Mouse (Mus musculus): ENCODE measurements around the gene Tcf15.

Tcf15 gene

DNA sequence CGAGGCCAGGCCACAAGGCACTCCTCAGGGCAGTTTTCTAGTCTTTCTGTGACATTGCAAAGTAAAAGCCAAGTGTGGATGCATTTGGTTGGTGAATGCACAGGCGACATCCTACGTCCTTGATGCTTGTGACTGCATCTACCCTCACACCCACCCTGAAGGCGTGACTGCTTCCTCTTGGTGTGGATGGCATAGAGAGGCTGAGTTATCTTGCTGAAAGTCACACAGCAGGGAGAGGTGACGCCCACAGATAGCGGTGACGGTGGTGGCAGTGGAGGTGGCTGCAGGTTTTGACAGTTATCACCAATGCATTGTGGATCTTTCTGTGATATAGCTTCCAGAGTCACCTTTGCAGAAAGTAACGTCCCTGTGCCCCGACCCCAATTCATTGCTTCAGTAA is 20.5 kb upstream of the Tcf15 start:
- no peak for DNase-seq (ENCODE audit: low spot score)

DNA sequence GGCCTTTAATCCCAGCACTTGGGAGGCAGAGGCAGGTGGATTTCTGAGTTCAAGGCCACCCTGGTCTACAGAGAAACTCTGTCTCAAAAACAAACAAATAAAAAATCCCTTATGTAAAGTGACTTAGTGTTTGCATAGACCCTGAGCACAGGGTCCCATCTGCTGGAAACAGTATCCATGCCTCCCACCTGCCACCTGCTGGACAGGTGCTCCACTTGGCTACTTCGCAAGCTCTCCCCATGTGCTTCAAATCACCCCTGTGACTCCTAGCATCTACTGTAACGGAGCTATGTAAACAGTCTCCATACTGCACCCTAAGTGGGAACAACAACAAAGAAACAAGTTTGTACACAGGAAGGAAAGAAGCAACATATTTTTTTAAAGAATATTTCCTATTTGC is 14.8 kb upstream of the Tcf15 start:
- DNase-seq (ENCODE audit: low spot score) = peak; percentile 44

DNA sequence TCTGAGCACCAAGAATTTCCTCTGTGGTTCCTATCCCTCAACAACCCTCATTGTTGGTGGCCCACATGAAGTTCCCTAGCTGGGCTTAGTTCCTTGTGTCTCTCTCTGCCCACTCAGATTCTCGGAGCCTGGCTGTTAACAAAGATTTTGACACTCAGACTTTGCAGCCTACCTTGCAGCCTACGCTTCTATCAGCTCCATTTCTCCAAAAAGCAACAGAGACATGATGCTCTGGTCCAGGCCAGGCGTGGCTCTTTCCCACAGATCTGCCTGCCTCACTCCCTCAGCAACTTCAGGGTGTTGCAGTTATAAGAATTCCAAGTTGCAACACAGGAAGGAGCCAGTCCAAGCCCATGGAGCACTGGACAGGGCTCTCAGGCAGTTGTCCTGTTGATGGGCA is 13.6 kb upstream of the Tcf15 start:
- DNase-seq (ENCODE audit: low spot score) = no peak

DNA sequence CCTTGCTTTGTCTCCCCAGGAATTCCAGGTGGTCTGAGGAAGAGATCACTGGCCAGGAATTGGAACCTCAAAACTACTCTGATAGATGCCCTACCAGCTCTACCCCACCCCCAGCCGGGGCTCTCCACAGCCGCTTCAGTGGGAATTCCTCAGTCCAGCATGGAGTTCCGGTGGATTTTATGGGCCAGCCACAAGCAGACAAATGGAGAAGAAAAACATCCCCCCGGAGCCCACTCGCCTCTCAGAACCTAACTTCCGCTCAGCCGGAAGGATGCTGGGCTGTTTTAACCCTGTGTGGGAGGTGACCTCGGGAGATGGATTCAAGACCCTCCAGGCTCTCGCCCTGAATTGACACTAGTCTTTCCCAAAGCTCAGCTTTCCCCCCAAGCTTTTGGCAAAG is 11.3 kb upstream of the Tcf15 start:
- DNase-seq (ENCODE audit: low spot score) = no peak

DNA sequence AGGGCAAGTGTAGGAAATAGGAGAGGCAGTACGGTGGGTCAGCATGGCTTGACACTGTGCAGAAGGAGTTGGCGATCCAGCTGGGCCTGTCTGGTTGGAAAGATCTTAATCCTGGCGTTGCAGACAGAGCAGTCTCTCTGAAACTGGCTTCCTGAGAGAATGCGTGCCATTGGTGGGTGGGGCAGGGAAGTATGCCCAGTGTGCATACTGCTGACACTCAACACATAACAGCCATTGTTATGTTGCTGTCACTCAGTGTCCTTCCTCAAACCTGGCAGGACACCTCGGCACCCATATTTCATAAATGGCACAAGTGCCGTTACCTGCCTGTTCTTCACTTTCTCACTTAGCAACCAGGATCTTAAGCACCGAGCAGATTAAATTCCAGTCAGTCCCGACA is 10.7 kb upstream of the Tcf15 start:
- no peak for DNase-seq (ENCODE audit: low spot score)

DNA sequence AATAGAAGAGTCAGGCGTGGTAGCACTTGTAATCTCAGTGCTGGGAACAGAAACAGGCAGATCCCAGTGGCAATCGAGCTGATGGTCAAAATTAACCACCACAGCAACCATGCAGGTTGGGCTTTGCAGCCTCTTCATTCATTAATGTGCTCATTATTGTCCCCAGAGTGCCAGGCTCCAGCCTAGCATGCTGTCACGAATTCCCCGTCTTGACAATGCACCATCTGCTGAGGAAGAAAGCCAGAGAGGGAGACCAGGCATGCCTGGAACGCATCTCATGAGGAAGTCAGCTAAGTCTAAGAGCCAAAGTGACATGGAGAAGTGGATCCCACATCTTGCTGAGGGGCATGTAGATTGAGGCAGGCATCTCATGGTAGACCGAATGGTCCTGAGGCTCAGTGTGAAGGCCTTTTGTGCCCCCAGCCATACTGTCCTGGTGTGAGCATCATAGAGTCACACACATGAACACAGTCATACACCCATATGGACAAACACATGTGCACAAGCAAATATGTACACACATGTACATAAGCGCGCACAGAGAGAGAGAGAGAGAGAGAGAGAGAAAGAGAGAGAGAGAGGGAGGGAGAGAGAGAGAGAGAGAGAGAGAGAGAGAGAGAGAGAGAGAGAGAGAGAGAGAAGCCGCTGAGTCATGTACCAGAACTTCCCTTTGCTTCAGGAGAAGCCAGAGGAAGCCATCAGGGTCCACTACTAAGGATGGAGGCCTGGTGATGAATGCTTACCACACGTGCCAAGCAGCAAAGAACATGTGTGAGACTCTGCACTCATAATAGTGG is 4.0 kb upstream of the Tcf15 start:
- no peak for DNase-seq (ENCODE audit: low spot score)

DNA sequence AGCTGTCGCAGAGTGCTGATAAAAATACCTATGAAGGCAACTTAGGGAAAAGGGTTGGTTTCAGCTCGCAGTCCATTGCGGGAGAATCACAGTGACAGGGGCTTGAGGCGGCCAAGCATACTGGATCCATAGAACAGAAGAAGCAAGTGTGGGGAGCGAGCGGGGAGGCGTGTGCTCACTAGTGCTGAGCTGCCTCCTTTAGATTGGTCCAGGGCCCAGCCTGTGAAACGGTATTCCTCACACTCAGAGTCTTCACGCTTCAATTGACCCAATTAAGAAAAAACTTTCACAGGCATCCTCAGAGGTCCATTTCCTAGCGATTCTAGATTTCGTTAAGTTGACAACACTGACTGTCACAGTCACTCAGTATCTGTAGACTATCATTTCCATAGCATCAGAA is 2.4 kb upstream of the Tcf15 start:
- no peak for DNase-seq (ENCODE audit: low spot score)

DNA sequence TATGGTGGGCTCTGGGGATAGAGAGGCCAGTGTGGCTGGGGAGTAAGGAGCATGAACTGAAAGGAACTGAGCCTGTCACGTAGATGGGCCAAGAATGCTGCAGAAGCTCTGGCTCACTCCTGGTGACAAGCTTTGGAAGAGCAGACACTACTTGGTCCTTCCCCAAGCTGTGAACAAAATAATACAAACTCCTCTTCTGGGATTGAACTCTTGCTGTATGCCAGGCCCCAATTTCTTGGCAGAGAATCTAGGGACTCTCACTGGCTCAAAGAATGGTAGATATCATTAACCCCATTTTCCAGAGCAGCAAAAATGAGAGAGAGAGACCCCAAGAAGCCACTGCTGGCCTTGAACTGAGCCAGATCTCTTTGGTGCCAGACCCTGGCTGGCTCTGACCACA is 1.9 kb upstream of the Tcf15 start:
- DNase-seq (ENCODE audit: low spot score) = no peak

DNA sequence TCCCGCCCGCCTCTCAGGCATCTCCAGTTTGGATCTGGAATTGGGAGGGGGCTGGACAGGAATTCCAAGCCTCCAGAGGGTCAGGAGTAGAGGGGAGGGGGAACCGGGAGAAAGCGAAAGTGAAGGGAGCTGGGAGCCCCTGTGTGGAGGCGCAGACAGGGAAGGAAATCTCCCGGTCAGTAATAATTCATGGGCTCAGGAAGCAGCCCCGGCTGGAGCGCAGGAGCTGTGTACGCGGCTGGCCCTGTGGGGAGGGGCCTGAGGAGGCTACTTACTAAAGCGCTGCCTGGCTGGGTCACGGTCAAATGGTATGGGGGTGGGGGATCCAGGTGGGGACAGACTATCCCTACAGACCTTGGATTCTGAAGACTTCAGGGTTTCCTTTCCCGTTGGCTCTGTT is 1.3 kb upstream of the Tcf15 start:
- no peak for DNase-seq (ENCODE audit: low spot score)

DNA sequence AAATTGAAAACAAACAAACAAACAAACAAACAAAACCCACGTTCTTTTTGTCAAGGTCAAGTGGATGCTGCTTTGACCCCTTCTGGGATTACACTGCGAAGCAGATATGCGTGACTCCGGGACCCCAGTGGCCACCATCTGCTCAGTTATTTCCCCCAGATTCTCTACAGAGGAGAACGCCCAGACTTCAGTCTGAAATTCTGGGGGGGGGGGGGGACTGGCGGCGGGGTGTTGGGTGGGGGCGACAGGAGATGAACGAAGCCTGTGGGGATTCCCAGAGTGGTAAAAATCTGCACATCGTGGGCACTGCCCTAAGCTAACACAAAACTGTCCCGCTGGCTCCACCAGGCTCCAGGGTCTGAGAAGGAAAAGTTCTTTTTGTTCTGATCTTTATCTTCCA is 790 bp upstream of the Tcf15 start:
- DNase-seq (ENCODE audit: low spot score) = no peak

DNA sequence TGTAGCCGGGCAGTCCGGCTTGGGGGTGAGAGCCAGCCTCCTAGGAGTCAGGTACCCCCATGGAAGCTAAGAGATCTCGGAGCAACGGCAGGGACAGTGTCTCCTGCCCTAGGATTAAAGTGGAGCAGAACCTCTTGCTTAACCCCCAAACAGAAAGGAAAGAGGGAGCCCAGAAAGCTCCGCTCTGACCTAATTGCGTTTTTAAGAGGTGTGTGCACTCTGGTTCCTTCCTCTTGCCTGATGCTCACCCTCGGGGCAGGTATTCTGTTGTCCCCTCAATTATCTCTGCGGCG is 743 bp downstream of the Tcf15 start:
- no peak for DNase-seq (ENCODE audit: low spot score)

DNA sequence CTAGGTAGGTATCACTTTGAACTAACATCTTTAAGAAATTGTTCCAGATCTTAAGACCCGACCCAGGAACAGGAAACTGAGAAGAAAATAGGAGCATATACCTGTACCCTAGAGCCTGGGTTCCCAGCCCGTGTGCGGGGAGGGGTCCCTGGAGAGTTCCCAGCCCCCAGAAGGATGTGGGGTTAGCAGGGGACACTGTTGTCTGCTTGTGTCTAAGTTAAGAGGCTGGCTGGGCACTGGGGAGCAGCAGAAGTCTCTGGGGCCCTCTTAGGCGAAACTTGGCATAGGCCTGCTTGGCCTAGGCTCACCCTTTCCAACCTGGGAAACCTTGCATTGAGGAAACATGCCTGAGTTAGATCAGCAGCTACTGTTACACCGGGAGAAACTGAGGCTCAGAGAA is 1.1 kb downstream of the Tcf15 start:
- no peak for DNase-seq (ENCODE audit: low spot score)

DNA sequence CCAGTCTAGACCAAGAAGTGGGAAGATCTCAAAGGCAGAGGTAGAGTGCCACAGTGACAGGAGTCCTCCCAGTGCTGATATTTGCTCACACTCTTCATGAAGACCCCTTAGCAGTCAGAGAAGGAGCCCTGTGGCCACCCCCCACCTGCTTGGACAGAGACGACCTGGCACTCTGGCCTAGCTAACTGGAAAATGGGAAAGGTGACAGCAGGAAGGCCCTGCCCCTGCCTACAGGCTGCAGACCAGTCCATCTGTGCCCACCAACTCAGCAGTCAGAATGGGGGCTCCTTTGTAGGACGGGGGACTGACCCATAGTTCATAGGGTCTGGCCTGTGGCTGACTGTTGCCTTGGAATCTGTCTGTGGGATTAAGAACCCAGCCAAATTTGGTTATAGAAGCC is 2.4 kb downstream of the Tcf15 start:
- no peak for DNase-seq (ENCODE audit: low spot score)

DNA sequence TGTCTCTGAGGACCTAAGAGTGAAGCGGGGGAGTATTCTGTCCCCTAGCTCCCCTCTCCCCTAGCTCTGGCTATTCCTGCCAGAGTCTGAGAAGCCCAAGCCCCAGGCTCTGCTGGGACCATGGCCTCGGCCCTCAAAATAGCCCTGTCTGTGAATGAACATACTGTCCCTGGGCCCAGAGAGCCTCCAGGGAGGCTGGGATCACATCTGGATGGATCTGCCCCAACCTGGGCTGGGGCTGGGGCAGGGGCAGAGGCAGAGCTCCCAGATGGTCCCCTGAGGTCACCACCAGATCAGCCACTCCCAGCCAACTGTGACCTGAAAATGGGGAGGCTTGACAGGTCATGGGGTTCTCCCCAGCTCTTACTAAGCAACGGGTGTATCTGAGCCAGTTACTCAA is 3.7 kb downstream of the Tcf15 start:
- DNase-seq (ENCODE audit: low spot score) = no peak

DNA sequence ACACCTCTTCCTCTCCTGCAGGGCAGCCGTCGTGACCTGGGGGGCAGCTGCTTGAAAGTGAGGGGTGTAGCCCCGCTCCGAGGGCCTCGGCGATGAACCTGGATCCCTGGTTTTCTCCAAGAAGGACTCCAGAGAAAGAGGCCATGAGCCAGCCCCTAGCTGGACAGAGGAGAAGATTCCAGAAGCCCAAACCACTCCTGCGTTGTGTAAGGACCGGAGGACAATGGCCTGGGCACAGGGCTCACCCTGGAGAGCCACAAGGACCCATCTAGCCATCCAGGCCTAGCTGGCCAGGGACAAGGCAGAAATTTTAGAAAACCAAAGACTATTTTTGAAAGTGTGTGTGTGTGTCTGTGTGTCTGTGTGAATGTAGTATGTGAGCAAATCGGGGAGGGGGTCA is 5.3 kb downstream of the Tcf15 start:
- DNase-seq (ENCODE audit: low spot score) = no peak

DNA sequence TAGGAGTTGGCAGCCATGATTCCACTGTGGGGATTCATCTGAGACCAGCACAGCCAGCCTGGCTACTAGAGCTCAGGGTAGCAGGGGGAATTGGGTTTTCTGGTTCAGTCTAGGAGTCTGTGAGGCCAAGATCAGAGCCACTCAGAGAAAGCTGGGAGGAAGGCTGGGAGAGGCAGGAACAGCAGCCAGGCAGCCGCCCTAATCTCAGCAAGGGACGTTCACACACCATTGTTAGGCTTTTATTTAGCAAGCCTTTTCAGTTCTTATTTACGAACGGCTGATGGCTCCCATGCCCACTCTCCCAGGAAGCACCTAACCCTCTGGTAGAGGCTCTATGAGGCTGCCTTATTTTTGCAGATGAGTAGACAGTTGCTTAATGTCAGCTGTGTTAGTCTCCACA is 6.5 kb downstream of the Tcf15 start:
- DNase-seq (ENCODE audit: low spot score) = no peak

DNA sequence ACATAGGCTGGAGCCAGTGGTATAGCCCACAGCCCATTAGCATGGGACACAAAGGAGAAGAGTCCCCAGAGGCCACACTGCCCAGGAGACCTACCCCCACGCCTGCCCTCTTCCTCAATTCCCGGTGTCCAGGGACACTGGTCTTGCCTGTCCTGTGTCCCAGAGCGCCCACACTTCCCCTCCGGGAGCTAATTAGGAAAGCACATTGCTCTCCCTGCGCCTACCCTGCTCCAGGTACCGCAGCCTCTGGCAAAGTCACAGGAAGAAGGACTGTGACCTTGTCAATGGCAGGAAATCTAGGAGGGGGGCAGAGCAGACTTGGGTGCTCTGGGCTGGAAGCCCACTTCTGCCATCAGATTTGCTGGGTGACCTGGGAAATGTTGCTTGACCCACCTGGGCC is 7.0 kb downstream of the Tcf15 start:
- no peak for DNase-seq (ENCODE audit: low spot score)

DNA sequence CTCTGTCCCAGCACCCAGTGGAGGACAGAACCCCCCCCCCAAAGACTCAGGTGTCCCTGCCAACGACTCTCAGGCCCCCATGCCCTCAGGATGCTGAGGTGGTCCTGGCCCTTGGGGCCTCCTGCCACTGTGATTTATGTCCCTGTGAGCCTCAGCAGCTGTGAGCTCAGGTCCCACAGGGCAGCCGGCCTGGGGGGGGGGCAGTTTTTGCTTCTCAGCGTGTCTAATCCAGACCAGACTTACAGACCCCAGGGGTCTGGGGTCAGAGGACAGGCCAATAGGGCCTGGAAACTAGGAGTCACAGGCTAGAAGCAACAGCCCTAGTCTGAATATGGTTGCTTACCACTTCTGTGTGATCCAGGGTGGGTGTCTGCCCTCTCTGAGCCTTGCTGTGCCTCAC is 10.0 kb downstream of the Tcf15 start:
- DNase-seq (ENCODE audit: low spot score) = no peak

DNA sequence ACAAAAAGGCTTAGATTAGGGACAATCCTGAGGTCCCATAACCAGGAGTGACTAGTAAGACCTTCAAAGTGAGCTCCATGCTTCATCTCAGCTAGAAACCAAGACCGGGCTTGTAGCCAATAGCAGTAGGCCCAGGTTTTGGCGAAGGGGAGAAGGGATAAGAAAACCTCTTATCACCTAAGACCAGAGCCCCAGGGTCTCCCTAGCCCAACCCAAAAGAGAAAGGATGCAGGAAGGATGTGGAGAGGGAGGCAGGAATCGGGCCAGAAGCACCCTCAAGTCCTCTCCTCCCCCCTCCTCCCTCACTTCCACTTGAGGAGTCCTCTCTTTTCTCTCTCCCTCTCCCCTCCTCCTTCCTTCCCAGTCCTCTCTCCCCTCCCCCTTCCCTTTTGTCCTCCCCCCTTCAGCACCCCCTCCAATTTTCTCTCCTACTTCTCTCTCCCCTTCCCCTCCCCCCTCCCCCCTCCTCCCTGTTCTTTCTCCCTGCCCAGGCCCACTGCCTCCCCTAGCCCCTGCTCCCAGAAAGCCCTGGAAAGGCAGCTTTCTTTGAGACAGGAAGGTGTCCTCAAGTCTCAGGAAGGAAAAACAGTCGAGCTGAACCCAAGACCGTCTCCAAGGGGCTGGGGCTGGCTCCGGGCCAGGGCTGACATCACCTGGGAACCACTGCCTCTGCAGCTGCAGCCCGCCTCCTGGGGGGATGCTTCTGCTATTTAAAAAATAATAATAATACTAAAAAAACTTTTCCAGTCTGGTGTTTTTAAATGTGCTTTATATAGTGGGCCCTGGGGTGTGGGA is 12.2 kb downstream of the Tcf15 start:
- no peak for DNase-seq (ENCODE audit: low spot score)

DNA sequence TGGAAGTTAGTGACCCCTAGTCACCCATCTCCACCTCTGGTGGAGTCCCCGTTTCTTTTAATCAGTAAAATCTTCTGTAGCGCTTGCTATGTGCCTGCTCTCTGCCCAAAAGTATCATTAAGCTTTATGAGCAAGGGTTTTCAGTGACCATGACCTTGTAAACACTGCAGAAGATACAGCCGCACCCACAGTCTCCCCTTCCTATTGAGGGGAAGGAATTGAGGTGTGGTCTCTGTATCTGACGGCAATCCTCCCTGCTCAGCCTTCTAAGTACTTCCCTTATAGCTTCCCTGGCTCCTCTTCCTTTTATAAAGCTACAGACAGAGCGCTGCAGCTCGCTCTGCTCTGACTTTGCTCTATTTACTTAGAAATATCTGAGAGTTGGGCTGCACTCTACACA is 13.1 kb downstream of the Tcf15 start:
- DNase-seq (ENCODE audit: low spot score) = no peak

DNA sequence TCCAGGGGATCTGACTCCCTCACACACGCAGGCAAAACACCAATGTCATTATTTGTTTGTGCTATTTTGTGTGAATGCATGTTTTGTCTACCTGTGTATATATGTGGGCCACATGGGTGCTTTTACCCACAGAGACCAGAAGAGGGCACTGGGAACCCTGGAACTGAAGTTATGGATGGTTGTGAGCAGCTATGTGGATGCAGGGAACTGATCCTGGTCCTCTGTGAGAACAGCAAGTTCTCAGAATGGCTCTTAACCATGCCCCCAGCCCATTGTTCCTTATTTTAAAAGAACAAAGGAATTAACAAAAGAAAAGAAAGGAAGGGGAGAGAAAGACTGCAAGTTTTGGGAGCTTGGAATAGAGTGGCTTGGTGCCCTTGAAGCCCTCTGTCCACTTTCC is 16.1 kb downstream of the Tcf15 start:
- DNase-seq (ENCODE audit: low spot score) = no peak

DNA sequence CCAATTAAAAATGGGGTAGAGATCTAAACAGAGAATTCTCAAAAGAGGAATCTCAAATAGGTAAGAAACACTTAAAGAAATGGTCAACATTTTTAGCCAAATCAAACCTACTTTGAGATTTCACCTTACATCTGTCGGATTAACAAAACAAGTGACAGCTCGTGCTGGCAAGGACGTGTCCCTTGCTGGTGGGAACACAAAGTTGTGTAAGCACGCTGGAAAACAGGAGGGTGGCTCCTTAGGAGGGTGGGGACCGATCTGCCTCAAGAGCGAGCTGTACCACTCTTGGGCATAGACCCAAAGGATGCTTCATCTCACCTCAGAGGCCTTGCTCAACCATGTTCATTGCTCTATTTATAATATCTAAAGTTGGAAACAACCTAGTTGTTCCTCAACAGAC is 22.9 kb downstream of the Tcf15 start:
- no peak for DNase-seq (ENCODE audit: low spot score)

DNA sequence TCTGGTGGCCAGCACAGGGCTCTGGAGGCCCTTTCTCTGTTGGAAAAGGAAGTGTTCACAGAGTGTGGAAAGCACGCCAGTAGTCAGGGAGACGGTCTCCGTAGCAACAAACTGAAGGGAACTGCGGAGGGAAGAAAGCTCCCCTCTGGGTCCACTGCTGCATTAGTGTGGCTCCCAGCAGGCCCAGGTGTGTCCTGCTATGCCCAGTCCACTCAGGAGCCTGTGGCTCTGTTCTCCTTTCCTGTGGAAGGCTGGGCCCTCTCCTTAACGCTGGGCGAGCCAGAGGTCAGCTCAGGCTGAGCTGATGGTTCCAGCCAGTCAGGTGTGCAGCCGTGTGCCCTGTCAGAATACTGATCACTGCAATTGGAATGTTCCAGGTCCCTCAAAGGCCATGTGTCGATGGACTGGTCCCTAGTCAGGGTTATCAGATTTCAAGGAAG is 24.5 kb downstream of the Tcf15 start:
- DNase-seq (ENCODE audit: low spot score) = no peak

DNA sequence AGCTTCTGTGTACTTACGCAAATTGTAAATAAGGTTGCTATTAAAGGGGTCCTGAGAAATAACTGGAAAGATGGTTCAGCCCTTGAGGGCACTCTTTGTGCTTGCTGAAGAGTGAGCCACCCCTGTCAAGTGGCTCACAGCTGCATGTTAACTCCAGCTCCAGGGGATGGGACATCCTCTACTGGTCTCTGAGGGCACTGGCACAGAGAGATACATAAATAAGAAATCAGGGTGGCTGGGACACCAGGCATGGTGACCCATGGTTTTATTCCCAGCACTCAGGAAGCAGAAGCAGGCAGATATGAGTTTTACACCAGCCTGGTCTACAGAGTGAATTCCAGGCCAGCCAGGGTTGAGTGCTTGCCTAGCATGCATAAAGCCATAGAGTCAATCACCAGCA is 26.0 kb downstream of the Tcf15 start:
- DNase-seq (ENCODE audit: low spot score) = no peak
